ENCODE assay signal across 8 mouse cellular contexts in the genomic region with DNA sequence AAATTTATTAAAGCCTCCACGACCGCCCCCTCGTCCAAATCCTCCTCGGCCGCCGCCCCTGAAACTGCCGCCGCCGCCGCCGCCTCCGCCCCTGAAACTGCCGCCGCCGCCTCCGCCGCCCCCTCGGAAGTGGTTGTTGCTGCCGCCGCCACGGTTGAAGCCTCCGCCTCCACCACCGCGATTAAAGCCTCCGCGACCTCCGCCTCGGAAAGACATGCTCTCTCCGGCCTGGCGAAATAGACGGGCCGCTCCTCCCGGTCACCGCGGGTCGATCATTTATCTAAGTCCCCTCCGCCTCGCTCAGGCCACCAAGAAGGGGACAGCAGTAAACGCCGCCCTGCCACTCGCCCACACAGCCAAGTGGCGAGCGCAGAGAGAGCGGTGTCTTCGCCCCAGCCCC. TPM values are rescaled to one million over a fixed set of nuclear protein-coding genes. Genes with fewer than 3 reads are reported as not detected.
A peak's percentile ranks its signal among the peaks of the same experiment; 100 is the strongest.
DNase-seq lines count a peak whose midpoint lies in the region; ATAC-seq and TF ChIP-seq lines count a peak whose summit lies in the region.

No protein-coding gene starts in this region.

- peak overlapping the region; percentile 96 for H3K27ac ChIP-seq in kidney, embryonic 15.5 days
- H3K27ac ChIP-seq in forebrain, postnatal 0 days (ENCODE audit: low read depth, low read length) = peak overlapping the region; percentile 88
- H3K27ac ChIP-seq in limb, embryonic 14.5 days (replicated peaks; ENCODE audit: low read depth, low read length) = peak overlapping the region; percentile 91
- H3K27ac ChIP-seq in midbrain, embryonic 13.5 days = peak overlapping the region; percentile 91

- peaks cover 19% of the 10 kb centered on the region for H3K4me1 ChIP-seq in kidney, embryonic 15.5 days
- H3K4me1 ChIP-seq in forebrain, postnatal 0 days (ENCODE audit: insufficient read depth) = peaks cover 8% of the 10 kb centered on the region
- H3K4me1 ChIP-seq in limb, embryonic 14.5 days (ENCODE audit: control insufficient read depth, insufficient read depth, low read length) = peaks cover 9% of the 10 kb centered on the region; the same call in 1 of the 2 replicates
- peaks cover 19% of the 10 kb centered on the region for H3K4me1 ChIP-seq in midbrain, embryonic 13.5 days (replicated peaks)

- H3K27me3 ChIP-seq in kidney, embryonic 15.5 days = 0 out of 2 replicates have a peak, but pooled peaks cover 3% of the 10 kb centered on the region
- H3K27me3 ChIP-seq in forebrain, postnatal 0 days (ENCODE audit: insufficient read depth, low read length) = no peaks in the 10 kb centered on the region
- no peaks in the 10 kb centered on the region for H3K27me3 ChIP-seq in limb, embryonic 14.5 days (ENCODE audit: control insufficient read depth, insufficient read depth, low read length)
- 0 out of 2 replicates have a peak, but pooled peaks cover 3% of the 10 kb centered on the region for H3K27me3 ChIP-seq in midbrain, embryonic 13.5 days

- no peak; the same call in 1 of the 2 replicates for ATAC-seq in kidney, embryonic 15.5 days (replicated peaks; ENCODE audit: low FRiP score)
- peak; percentile 7; the same call in 1 of the 2 replicates for ATAC-seq in forebrain, postnatal 0 days
- ATAC-seq in limb, embryonic 14.5 days (ENCODE audit: low FRiP score, low read depth) = no peak
- ATAC-seq in midbrain, embryonic 13.5 days = no peak

- no peak for TF ChIP-seq CTCF in forebrain, postnatal 0 days (IDR thresholded peaks at IDR 0.05; ENCODE audit: low read depth)

- H3K4me2 ChIP-seq in kidney, embryonic 15.5 days = peak overlapping the region; percentile 67
- H3K4me2 ChIP-seq in forebrain, postnatal 0 days (ENCODE audit: low read depth) = peak overlapping the region; percentile 66
- peak overlapping the region; percentile 66 for H3K4me2 ChIP-seq in limb, embryonic 14.5 days (replicated peaks; ENCODE audit: low read depth, low read length, severe bottlenecking)
- H3K4me2 ChIP-seq in midbrain, embryonic 13.5 days (replicated peaks) = peak overlapping the region; percentile 76

- peak overlapping the region; percentile 77 for H3K9ac ChIP-seq in kidney, embryonic 15.5 days
- H3K9ac ChIP-seq in forebrain, postnatal 0 days = peak overlapping the region; percentile 85
- H3K9ac ChIP-seq in limb, embryonic 14.5 days (ENCODE audit: low read depth, low read length, severe bottlenecking) = peak overlapping the region; percentile 80
- H3K9ac ChIP-seq in midbrain, embryonic 13.5 days (replicated peaks) = peak overlapping the region; percentile 85

- H3K36me3 ChIP-seq in kidney, embryonic 15.5 days = peaks cover 32% of the 10 kb centered on the region
- 0 out of 2 replicates have a peak, but pooled peaks cover 3% of the 10 kb centered on the region for H3K36me3 ChIP-seq in forebrain, postnatal 0 days (ENCODE audit: insufficient read depth)
- peaks cover 17% of the 10 kb centered on the region for H3K36me3 ChIP-seq in limb, embryonic 14.5 days (ENCODE audit: control insufficient read depth, insufficient read depth, low read length)
- peaks cover 19% of the 10 kb centered on the region for H3K36me3 ChIP-seq in midbrain, embryonic 13.5 days

- WGBS in kidney, embryonic 15.5 days = under 1% methylated on average over 41 of the region's 45 CpGs
- WGBS in forebrain, postnatal 0 days = under 1% methylated on average over 39 of the region's 45 CpGs
- under 1% methylated on average over 39 of the region's 45 CpGs for WGBS in limb, embryonic 14.5 days
- under 1% methylated on average over 45 of the region's 45 CpGs for WGBS in midbrain, embryonic 13.5 days

- H3K4me3 ChIP-seq in kidney, embryonic 15.5 days (replicated peaks) = peak overlapping the region; percentile 73
- H3K4me3 ChIP-seq in forebrain, postnatal 0 days (ENCODE audit: low read depth, low read length) = peak overlapping the region; percentile 95
- peak overlapping the region; percentile 95 for H3K4me3 ChIP-seq in limb, embryonic 14.5 days (replicated peaks; ENCODE audit: low read length)
- peak overlapping the region; percentile 93 for H3K4me3 ChIP-seq in midbrain, embryonic 13.5 days (replicated peaks)

- DNase-seq in kidney, postnatal 14 days = no peak
- DNase-seq in T-cell, adult 2 months (ENCODE audit: low spot score) = peak; percentile 56
- no peak for DNase-seq in forebrain, postnatal 0 days
- DNase-seq in limb, embryonic 14.5 days (ENCODE audit: low spot score) = no peak
- DNase-seq in cerebellum, postnatal 10 days = no peak
- DNase-seq in layer of hippocampus, postnatal 36 days = no peak

- H3K9me3 ChIP-seq in kidney, embryonic 15.5 days (replicated peaks) = no peaks in the 10 kb centered on the region
- no peaks in the 10 kb centered on the region for H3K9me3 ChIP-seq in forebrain, postnatal 0 days (ENCODE audit: low read length)
- no peaks in the 10 kb centered on the region for H3K9me3 ChIP-seq in limb, embryonic 14.5 days (ENCODE audit: control insufficient read depth, low read length)
- no peaks in the 10 kb centered on the region for H3K9me3 ChIP-seq in midbrain, embryonic 13.5 days

- no peak for TF ChIP-seq POLR2A in limb, embryonic 14.5 days (IDR thresholded peaks at IDR 0.05; ENCODE audit: borderline replicate concordance, extremely low read depth, insufficient read depth, insufficient read length)

RNA-seq across cellular contexts. Expression of gene Gar1, which starts 0.6 kb away (rescaled TPM):
- 92.9 and 95.5 TPM in 2 replicates for polyA plus RNA-seq in kidney, embryonic 15.5 days (2015; fragmentation: Nextera tagmentation; extraction: Ambion mirVana)
- total RNA-seq in forebrain, postnatal 0 days (2014; rRNA removed) = 7.1 and 9.0 TPM in 2 replicates
- 30.9 and 37.3 TPM in 2 replicates for polyA plus RNA-seq in forebrain, postnatal 0 days (2015; fragmentation: Nextera tagmentation; extraction: Ambion mirVana)
- polyA plus RNA-seq in limb, embryonic 14.5 days (2012; rRNA removed) = 69.2 and 119 TPM in 2 replicates
- polyA plus RNA-seq in limb, embryonic 14.5 days (2014; fragmentation: Nextera tagmentation; extraction: Ambion mirVana) = 39.2 and 41.3 TPM in 2 replicates
- polyA plus RNA-seq in midbrain, embryonic 13.5 days (2015; fragmentation: Nextera tagmentation; extraction: Ambion mirVana) = 44.4 and 46.0 TPM in 2 replicates
- total RNA-seq in layer of hippocampus, postnatal 36 days (2021) = 10 to 100 TPM; 43.8 to 45.6 TPM

RNA-seq across cellular contexts. Expression of gene Cfi, which starts 5.1 kb away (rescaled TPM):
- polyA plus RNA-seq in kidney, embryonic 15.5 days (2015; fragmentation: Nextera tagmentation; extraction: Ambion mirVana) = 14.2 and 17.5 TPM in 2 replicates
- total RNA-seq in forebrain, postnatal 0 days (2014; rRNA removed) = not detected in 2 replicates
- polyA plus RNA-seq in forebrain, postnatal 0 days (2015; fragmentation: Nextera tagmentation; extraction: Ambion mirVana) = 0.24 and 0.33 TPM in 2 replicates
- polyA plus RNA-seq in limb, embryonic 14.5 days (2012; rRNA removed) = 0.20 and 0.35 TPM in 2 replicates
- 0.23 TPM in 1 of 2 replicates, not detected in the other for polyA plus RNA-seq in limb, embryonic 14.5 days (2014; fragmentation: Nextera tagmentation; extraction: Ambion mirVana)
- polyA plus RNA-seq in midbrain, embryonic 13.5 days (2015; fragmentation: Nextera tagmentation; extraction: Ambion mirVana) = 0.50 and 0.52 TPM in 2 replicates
- total RNA-seq in layer of hippocampus, postnatal 36 days (2021) = not detected

RNA-seq across cellular contexts. Expression of gene Rrh, which starts 8.2 kb away (rescaled TPM):
- 0.21 TPM in 1 of 2 replicates, not detected in the other for polyA plus RNA-seq in kidney, embryonic 15.5 days (2015; fragmentation: Nextera tagmentation; extraction: Ambion mirVana)
- 0.38 and 2.8 TPM in 2 replicates for total RNA-seq in forebrain, postnatal 0 days (2014; rRNA removed)
- 0.11 and 0.15 TPM in 2 replicates for polyA plus RNA-seq in forebrain, postnatal 0 days (2015; fragmentation: Nextera tagmentation; extraction: Ambion mirVana)
- polyA plus RNA-seq in limb, embryonic 14.5 days (2012; rRNA removed) = 0.38 and 0.43 TPM in 2 replicates
- not detected in 2 replicates for polyA plus RNA-seq in limb, embryonic 14.5 days (2014; fragmentation: Nextera tagmentation; extraction: Ambion mirVana)
- 0.17 TPM in 1 of 2 replicates, not detected in the other for polyA plus RNA-seq in midbrain, embryonic 13.5 days (2015; fragmentation: Nextera tagmentation; extraction: Ambion mirVana)
- under 1 TPM; 0.45 to 0.66 TPM for total RNA-seq in layer of hippocampus, postnatal 36 days (2021)

RNA-seq across cellular contexts. Expression of gene Lrit3, which starts 26.8 kb away (rescaled TPM):
- not detected in 2 replicates for polyA plus RNA-seq in kidney, embryonic 15.5 days (2015; fragmentation: Nextera tagmentation; extraction: Ambion mirVana)
- total RNA-seq in forebrain, postnatal 0 days (2014; rRNA removed) = not detected in 2 replicates
- polyA plus RNA-seq in forebrain, postnatal 0 days (2015; fragmentation: Nextera tagmentation; extraction: Ambion mirVana) = not detected in 2 replicates
- 0.04 TPM in 2 replicates for polyA plus RNA-seq in limb, embryonic 14.5 days (2012; rRNA removed)
- polyA plus RNA-seq in limb, embryonic 14.5 days (2014; fragmentation: Nextera tagmentation; extraction: Ambion mirVana) = not detected in 2 replicates
- polyA plus RNA-seq in midbrain, embryonic 13.5 days (2015; fragmentation: Nextera tagmentation; extraction: Ambion mirVana) = not detected in 2 replicates
- total RNA-seq in layer of hippocampus, postnatal 36 days (2021) = not detected

RNA-seq across cellular contexts. Expression of gene Pla2g12a, which starts 47.8 kb away (rescaled TPM):
- 41.5 and 43.8 TPM in 2 replicates for polyA plus RNA-seq in kidney, embryonic 15.5 days (2015; fragmentation: Nextera tagmentation; extraction: Ambion mirVana)
- 28.4 and 28.7 TPM in 2 replicates for total RNA-seq in forebrain, postnatal 0 days (2014; rRNA removed)
- 51.7 and 55.3 TPM in 2 replicates for polyA plus RNA-seq in forebrain, postnatal 0 days (2015; fragmentation: Nextera tagmentation; extraction: Ambion mirVana)
- polyA plus RNA-seq in limb, embryonic 14.5 days (2012; rRNA removed) = 16.4 and 18.0 TPM in 2 replicates
- 26.2 and 27.5 TPM in 2 replicates for polyA plus RNA-seq in limb, embryonic 14.5 days (2014; fragmentation: Nextera tagmentation; extraction: Ambion mirVana)
- polyA plus RNA-seq in midbrain, embryonic 13.5 days (2015; fragmentation: Nextera tagmentation; extraction: Ambion mirVana) = 24.9 and 26.8 TPM in 2 replicates
- total RNA-seq in layer of hippocampus, postnatal 36 days (2021) = 10 to 100 TPM; 24.3 to 27.2 TPM
